Mouse (Mus musculus) macrophage (primary cell): ENCODE data around the gene Lrrc4b. TPM values are rescaled to one million over a fixed set of nuclear protein-coding genes. Genes with fewer than 3 reads are reported as not detected.

Experiments
- H3K27ac ChIP-seq: fragments of 350-480 bp; formaldehyde crosslinking; 2 replicates; pipeline ENCODE4 v1.9.0; 2021
- H3K36me3 ChIP-seq: fragments of 350-480 bp; formaldehyde crosslinking; 2 replicates; pipeline ENCODE4 v1.9.0; 2021; ENCODE audit errors: inconsistent target
- H3K4me3 ChIP-seq: fragments of 350-480 bp; formaldehyde crosslinking; 2 replicates; pipeline ENCODE4 v1.9.0; 2021; ENCODE audit errors: inconsistent target
- H3K79me2 ChIP-seq: fragments of 350-480 bp; formaldehyde crosslinking; 2 replicates; pipeline ENCODE4 v1.9.0; 2021; ENCODE audit errors: inconsistent target
- WGBS: methylation state at CpG from one replicate; pipeline ENCODE4 v1.1.7; 2026; ENCODE audit warnings: inconsistent platforms; ENCODE audit not compliant: missing documents; 5-methylcytosine and 5-hydroxymethylcytosine counted together
- polyA plus RNA-seq: library from polyadenylated mRNA; stranded (reverse); fragments of 250-400 nt; gene quantifications from 3 replicates; pipeline ENCODE4 v1.2.4, GENCODE M21; 2018; ENCODE audit warnings: inconsistent platforms

Lrrc4b gene
- polyA plus RNA-seq, 1 experiment from 2014 or later = not detected

DNA sequence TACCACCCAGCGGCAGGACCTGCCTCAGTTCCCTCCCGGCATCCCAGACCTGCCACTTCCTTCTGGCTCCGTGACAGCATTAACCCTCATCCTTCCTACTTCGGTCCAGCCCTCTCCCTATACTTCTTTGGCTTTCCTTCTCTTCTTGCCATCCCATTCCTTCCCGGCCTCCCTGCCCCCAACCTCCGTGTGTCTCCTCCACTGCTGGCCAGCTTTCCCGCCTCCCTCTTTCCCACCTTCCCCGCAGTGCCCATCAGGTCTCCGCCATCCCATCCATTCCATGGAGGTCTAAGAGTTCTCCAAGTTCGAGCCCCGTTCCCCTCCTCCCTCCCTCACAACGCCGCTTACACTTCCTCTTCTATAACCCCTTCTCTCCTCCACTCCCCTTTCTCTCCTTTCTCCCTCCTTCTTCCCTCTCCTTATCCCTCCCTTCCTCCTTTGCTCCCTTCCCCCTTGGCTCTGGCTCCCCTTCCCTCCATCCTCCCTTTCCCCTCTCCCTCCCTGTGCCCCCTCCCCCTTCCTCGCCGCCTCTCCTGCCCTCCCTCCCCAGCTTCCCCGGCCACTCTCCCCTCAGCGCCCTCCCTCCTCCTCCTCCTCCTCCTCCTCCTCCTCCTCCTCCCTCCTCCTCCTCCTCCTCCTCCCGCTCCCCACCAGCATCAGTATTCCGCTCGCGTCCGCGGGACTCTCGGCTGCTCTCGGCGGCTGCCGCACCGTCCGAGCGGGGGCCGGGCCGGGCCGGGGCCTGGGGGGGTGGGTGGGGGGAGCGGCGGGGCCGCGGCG lies 457 bp upstream of the Lrrc4b start:
- H3K36me3 ChIP-seq = no peaks in the 10 kb centered on the region
- H3K27ac ChIP-seq = no peak overlapping the region
- 5% methylated on average over 26 of the region's 38 CpGs for WGBS
- H3K4me3 ChIP-seq = no peak overlapping the region
- H3K79me2 ChIP-seq = no peaks in the 10 kb centered on the region

DNA sequence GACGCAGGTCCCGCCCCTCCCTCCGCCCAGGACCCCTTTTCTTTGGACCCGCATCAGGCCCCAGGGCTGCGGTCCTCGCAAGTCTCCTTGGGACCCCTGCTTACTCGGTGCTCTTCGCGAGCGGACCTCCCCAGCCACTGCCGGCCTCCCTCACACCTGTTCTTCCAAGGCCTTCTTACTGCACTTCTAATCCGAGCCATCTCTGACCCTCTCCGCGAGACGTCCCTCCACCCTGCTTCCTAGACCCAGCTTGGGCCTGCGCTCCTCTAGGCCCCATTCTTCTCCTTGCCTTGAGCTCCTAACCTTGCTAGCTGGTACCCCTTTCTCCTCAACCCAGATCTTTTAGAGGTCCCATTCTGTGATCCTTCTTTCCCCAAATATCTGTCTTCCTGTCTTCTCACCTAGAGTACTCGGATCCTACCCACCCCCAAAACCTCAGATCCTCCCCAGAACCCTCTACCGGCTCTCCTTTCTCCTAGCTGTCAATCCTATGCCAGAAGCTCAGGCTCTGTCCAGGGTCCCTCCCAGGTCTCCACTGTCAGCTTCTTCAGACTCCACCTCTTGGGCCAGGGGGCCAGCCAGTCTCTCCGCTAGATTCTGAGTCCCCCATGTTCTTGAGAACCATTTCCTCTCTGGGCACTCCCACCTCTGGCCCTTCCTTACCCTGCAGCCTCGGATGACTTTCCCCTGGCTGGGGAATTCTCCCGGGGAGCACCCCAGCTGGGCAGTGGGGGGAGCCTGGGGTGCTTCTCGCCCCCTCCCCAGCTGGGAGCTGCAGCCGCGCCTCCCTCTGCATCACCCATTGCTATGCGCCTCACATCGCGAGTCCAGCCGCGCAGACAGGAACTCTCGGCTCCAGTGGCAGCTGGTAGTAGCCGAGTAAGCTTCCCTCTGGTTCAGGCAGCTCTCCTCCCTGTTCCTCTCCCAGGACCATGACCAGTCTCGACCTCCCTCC lies 993 bp downstream of the Lrrc4b start:
- Histone ChIP-seq H3K36me3 (no peaks in the 10 kb centered on the region), H3K27ac (no peak overlapping the region), H3K4me3 (no peak overlapping the region), H3K79me2 (no peaks in the 10 kb centered on the region)
- WGBS = 15% methylated on average over 32 of the region's 32 CpGs

DNA sequence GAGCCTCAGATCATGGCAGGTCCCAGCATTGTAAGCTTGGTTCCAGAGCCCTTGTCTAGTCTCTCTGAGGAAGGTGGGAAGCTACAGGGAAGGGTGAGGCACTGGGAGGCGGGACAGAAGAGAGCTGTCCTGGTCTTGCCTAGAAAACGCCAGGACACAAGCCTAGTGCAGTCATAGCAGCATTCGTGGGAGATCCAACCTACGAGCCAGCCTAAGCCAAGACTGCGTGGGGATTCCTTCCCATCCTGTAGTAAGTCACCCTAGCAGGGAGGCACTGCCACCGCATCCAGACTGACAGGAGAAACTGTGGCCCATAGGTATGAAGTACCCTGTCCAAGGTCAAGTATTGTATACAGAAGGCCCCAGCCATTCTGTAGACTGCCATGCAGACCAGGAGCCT lies 3.7 kb downstream of the Lrrc4b start:
- Histone ChIP-seq H3K79me2 (no peaks in the 10 kb centered on the region), H3K36me3 (no peaks in the 10 kb centered on the region), H3K4me3 (no peak overlapping the region), H3K27ac (no peak overlapping the region)
- 65% methylated on average over 6 of the region's 6 CpGs for WGBS

DNA sequence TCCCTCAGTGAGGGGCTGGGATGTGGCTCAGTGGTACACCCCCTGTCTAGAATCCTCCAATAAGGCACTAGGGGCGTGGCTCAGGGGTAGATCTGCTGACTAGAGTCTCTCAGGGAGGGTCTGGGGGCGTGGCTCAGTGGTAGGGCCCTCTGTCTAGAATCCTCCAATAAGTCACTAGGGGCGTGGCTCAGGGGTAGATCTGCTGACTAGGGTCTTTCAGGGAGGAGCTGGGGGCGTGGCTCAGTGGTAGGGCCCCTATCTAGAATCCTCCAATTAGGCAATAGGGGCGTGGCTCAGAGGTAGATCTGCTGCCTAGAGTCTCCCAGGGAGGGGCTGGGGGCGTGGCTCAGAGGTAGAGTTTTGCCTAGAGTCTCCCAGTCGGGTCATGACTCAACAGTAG lies 4.6 kb downstream of the Lrrc4b start:
- H3K36me3 ChIP-seq = no peaks in the 10 kb centered on the region
- WGBS = 16% methylated on average over 7 of the region's 7 CpGs
- H3K27ac ChIP-seq = no peak overlapping the region
- no peak overlapping the region for H3K4me3 ChIP-seq
- H3K79me2 ChIP-seq = no peaks in the 10 kb centered on the region

DNA sequence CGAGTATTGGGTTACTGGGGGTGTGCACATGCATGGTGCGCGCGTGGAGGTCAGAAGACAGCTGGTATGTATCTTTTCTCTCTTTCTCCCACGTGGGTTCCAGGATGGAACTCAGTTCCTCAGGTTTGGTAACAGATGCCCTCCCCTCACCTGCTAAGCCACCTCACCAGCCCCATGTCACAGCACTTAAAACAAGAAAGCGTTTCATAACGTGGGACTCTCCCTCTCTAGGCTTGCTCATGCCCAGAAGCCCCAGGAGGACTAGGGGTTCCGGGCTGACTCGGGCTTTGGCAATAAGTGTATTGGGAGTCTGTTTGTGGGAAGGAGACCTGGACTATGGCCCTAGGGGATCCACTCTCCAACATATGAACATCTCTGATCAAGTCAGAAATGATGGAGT lies 5.3 kb downstream of the Lrrc4b start:
- WGBS = 74% methylated on average over 9 of the region's 9 CpGs
- H3K27ac ChIP-seq = no peak overlapping the region
- no peaks in the 10 kb centered on the region for H3K79me2 ChIP-seq
- H3K4me3 ChIP-seq = no peak overlapping the region
- H3K36me3 ChIP-seq = no peaks in the 10 kb centered on the region

DNA sequence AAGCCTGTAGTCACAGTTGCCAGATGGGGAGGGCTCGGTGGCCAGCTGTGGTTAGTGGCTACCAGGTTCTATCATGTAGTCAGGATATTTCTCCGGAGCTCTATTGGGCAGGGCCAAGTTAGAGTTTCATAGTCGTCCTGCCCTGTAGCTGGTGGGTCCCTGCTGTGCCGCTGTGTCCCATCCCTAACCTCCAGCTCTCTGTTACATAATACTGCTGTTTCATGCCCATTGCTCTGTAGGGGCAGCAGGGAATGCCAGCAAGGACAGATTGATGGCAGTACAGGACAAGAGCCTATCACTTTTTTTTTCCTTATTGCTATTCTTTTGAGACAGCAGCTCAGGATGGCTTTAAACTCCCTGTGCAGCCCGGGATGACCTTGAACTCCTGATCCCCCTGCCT lies 7.0 kb downstream of the Lrrc4b start:
- no peak overlapping the region for H3K27ac ChIP-seq
- H3K36me3 ChIP-seq = no peaks in the 10 kb centered on the region
- H3K79me2 ChIP-seq = no peaks in the 10 kb centered on the region
- H3K4me3 ChIP-seq = no peak overlapping the region
- 65% methylated on average over 5 of the region's 5 CpGs for WGBS

DNA sequence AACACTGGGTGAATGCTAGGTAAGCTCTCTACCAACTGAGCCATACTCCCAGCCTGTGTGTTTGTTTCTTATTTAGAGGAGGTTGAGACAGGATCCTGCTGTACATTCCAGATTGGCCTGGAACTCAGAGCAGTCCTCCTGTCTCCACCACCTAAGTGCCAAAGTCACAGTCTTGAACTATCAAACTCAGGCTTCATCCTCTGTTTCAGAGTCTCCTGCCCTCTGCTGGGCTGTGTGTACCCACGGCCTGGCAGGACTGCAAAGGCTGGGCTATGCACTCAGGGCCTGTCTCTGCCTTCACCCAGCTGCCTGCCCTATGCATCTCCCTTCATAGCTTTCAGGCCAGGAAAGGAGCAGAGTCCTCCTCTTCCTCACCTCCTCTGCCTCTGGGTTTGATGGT lies 7.4 kb downstream of the Lrrc4b start:
- WGBS = 6% methylated on average over 1 of the region's 1 CpGs
- Histone ChIP-seq H3K36me3 (no peaks in the 10 kb centered on the region), H3K79me2 (no peaks in the 10 kb centered on the region), H3K4me3 (no peak overlapping the region), H3K27ac (no peak overlapping the region)

DNA sequence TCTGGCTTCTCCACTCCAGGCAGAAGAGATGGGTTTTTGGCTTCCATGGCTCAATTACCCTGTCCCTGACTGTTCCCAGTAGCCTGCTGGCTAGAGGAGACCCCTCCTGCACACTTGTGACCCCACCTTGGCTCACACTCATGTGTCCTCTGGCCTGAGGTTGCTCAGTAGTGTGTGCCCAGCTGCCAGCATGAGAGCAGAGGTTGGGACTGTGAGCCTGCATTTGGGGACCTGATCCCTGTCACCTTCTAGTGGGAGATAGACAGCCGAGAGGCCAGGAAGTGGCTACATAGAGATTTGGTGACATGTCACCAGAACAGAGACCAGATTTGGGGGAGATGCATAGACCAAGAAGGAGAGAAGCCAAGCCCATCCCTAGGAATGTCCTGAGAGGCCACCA lies 8.4 kb downstream of the Lrrc4b start:
- 31% methylated on average over 1 of the region's 1 CpGs for WGBS
- Histone ChIP-seq H3K79me2 (no peaks in the 10 kb centered on the region), H3K36me3 (no peaks in the 10 kb centered on the region), H3K4me3 (no peak overlapping the region), H3K27ac (no peak overlapping the region)

DNA sequence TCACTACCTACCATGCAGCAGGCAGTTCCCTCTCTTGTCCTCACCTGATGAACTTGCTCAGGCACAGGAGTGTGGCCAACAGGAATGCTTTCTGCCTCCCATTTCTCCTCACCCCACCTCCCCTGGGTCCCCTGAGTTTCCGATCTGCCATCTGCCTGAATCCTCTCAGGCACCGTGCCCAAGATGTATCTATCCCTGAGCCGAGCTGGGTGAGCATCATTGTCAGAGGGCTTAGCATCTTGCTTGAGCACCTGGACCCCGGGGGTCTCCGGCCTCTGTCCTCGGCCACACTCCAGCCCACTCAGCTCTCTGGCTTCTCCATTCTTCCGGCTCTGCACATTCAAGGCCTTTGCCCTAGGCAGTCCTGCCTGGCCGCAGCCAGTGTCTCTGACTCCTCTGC lies 9.1 kb downstream of the Lrrc4b start:
- Histone ChIP-seq H3K79me2 (no peaks in the 10 kb centered on the region), H3K36me3 (no peaks in the 10 kb centered on the region), H3K4me3 (no peak overlapping the region), H3K27ac (no peak overlapping the region)
- 78% methylated on average over 8 of the region's 8 CpGs for WGBS

DNA sequence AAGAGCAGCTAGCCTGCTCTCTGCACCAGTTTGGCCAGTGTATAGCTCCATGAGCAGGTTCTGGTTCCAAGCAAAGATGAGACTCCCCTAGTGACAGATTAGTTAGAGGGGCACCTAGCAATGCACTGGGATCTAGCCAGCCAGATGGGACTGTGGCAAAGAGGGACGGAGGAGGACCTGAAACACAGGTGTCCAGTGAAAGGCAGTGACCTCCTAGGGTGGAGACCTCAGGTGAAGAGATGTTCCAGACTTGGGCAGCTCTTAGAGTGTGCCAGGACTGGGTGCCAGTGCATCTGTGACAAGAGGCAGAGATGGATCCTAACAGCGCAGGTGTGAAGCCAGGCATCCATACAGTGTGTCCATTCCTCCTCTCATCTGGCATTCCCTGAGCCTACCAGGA lies 10.9 kb downstream of the Lrrc4b start:
- Histone ChIP-seq H3K79me2 (no peaks in the 10 kb centered on the region), H3K36me3 (no peaks in the 10 kb centered on the region), H3K4me3 (no peak overlapping the region), H3K27ac (no peak overlapping the region)
- 65% methylated on average over 2 of the region's 2 CpGs for WGBS

DNA sequence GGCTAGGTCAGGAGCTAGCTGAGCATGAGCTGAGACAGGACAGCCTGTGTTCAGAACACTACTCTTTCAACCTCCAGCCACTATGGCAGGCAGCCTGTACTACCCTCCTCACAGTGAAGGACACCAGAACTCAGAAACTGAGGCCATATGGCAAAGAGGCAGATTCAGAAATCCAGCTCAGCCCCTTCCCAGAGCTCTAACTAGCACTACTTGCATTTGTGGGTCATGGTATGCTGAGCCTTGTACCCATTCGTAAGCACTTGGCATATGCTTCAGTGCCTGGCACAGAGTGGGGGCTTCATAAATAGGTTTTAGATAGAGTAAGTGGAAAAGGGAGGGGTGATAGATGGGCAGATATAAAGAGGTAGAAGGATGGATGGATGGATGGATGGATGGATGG lies 11.7 kb downstream of the Lrrc4b start:
- Histone ChIP-seq H3K27ac (no peak overlapping the region), H3K4me3 (no peak overlapping the region), H3K36me3 (no peaks in the 10 kb centered on the region), H3K79me2 (no peaks in the 10 kb centered on the region)
- 85% methylated on average over 1 of the region's 1 CpGs for WGBS

DNA sequence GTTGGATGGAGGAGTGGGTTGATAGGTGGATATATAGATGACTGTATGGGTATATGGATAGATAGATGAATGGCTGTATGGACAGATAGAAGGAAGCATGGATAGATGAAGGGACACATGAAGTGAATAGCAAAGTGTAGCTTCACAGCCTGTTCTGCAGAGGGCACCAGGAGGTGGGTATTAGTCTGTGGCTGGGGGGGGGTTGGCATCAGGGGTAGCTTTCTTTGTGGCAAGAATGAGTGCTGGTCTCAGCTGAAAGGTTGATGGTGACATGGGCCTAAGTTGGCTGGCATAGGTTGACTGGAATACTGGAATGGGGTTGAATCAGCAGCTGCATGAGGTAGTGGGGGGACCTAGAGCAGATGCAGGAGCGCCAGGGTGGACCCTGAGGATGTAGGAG lies 12.4 kb downstream of the Lrrc4b start:
- H3K4me3 ChIP-seq = no peak overlapping the region
- WGBS = 11% methylated on average over 1 of the region's 1 CpGs
- H3K36me3 ChIP-seq = no peaks in the 10 kb centered on the region
- no peak overlapping the region for H3K27ac ChIP-seq
- no peaks in the 10 kb centered on the region for H3K79me2 ChIP-seq

DNA sequence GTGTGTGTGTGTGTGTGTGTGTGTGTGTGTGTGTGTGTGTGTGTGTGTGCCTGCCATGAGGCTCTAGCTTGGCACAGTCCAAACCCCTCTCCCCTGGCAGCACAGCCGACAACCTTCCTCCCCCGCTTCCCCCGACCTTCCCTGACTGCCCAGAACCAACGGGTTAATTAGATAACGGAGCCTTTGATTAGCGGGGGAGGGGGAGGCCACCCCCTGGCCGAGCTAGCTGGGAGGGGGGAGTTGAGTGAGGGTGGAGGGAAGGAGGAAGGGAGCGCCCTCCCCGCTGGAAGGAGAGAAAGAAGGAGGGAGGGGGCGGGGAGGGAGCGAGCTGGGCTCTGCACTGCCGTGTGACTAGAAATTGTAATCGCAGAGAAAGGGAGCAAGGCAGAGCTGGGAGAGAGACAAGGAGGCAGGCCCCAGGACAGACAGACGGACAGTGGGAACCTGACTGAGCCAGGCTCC lies 12.9 kb downstream of the Lrrc4b start:
- H3K27ac ChIP-seq = no peak overlapping the region
- H3K79me2 ChIP-seq = no peaks in the 10 kb centered on the region
- WGBS = 3% methylated on average over 14 of the region's 14 CpGs
- H3K4me3 ChIP-seq = no peak overlapping the region
- H3K36me3 ChIP-seq = no peaks in the 10 kb centered on the region

DNA sequence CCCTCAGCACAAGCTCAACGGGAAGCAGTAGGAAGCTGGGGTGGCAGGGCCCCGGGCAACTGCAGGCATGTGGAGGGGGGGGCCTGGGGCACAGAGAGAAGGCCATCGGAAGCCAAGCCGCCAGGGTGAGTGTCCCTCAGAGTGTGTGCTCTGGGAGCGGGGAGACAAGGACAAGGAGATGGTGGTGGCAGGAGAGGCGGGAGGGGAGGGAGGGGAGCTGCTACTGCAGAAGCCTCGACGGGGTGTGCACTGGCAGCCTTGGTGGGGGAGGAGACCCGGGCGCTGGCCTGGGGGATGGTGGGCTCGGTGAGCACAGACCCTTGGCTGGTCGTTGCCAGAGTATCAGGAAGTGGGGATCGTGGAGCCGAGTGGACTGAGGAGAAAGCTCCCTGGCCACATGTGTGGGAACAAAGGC lies 13.6 kb downstream of the Lrrc4b start:
- WGBS = 2% methylated on average over 14 of the region's 14 CpGs
- Histone ChIP-seq H3K36me3 (no peaks in the 10 kb centered on the region), H3K79me2 (no peaks in the 10 kb centered on the region)

More for the DNA sequence above, 13.6 kb downstream of the Lrrc4b start:
- Histone ChIP-seq H3K4me3 (no peak overlapping the region), H3K27ac (no peak overlapping the region)
